Mouse (Mus musculus) activated CD4-positive, CD25-positive, alpha-beta regulatory T cell, adult 4 months (primary cell): ENCODE results near the gene Zfp692. TPM values are rescaled to one million over a fixed set of nuclear protein-coding genes. Genes with fewer than 3 reads are reported as not detected.
A peak's percentile ranks its signal among the peaks of the same experiment; 100 is the strongest.
"Not testable (repeated sequence)": the region's sequence is repeated elsewhere in the genome, so short reads cannot be mapped to it uniquely, and the experiment has no call there.

Experiments used
- ATAC-seq: one replicate; pipeline ENCODE4 v1.8.0; 2017
- polyA plus RNA-seq, 2 experiments: library from polyadenylated mRNA; unstranded; fragments of 100-300 nt; shearing (Covaris generic); gene quantifications; one replicate each; pipeline ENCODE4 v1.2.1; 2017

The Zfp692 gene
- 10 to 100 TPM in 1 of 2 experiments, 1 to 10 TPM in 1; 6.5 to 10.3 TPM for polyA plus RNA-seq

DNA sequence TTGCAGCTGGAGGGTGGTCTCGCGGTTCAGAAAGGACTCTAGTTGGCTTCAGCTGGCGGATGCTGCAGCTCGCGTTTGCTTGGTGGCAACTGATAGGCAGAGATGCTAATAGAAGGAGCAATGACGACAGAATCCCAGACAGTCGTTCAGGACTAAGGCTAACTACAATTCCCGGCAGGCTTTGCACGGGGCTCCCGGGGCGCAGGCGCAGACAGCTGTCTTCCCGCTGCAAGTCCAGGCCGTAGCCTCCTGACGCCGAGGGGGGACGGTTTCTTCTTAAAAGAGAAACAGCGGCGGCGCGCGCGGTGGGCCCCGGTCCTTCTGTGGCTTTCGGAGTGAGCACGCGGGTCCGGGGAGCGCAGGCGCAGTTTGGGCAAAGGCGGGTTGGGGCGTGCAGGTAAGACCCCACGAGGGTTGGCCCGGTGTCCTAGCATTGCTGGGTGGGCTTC lies at the start of gene Zfp692:
Gene Zfp692 (plus strand): TSS at position 210 of the 449 bp plus-strand sequence.
- peak; percentile 69 for ATAC-seq

DNA sequence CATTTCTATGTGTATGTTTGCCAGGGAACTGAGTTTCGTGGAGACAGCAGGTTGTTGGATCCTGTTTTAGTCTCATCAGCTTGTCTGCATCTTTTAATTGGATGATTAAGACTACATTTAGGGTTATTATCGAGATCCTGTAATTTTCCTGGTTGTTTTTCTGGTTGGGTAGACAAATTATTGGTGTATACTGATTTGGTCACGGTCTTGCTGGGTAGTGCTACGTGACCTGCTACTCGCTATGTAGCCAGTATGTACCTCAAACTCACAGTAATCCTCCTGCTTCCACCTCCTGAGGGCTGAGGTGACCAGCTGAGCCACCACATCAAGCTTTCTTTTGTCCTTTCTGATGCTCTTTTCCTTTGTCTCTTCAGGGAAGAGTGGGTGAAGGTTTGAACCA lies 49.1 kb upstream of the Zfp692 start:
- no peak for ATAC-seq

DNA sequence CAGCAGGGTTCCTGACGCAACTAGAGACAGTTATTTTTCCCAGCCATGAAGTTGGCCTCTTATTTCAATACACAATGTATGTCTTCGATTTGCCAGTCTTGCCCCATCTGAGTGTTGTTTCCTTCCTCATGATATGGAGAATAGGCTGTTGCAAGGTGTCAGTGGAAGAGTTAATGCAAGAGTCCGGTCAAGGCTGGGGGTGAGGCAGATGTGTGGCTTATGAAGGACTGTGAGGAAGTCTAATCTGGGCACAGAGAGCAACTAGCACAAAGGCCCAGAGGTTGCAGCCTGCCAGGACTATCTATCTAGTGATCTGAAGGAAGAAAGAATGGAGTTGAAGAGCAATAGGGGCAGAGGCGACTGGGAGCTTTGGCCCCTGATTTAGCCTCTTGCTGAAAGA lies 46.7 kb upstream of the Zfp692 start:
- no peak for ATAC-seq

DNA sequence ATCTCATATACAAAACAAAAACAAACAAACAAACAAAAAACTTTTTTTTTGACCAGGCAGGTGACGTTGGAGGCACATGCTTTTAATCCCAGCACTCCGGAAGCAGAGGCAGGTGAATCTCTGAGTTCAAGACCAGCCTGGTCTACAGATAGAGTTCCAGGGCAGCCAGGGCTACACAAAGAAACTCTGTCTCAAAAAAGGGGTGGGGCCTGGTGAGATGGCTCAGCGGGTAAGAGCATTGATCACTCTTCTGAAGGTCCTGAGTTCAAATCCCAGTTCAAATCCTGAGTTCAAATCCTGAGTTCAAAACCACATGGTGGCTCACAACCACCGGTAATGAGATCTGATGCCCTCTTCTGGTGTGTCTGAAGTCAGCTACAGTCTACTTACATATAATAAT lies 45.0 kb upstream of the Zfp692 start:
- no peak for ATAC-seq

DNA sequence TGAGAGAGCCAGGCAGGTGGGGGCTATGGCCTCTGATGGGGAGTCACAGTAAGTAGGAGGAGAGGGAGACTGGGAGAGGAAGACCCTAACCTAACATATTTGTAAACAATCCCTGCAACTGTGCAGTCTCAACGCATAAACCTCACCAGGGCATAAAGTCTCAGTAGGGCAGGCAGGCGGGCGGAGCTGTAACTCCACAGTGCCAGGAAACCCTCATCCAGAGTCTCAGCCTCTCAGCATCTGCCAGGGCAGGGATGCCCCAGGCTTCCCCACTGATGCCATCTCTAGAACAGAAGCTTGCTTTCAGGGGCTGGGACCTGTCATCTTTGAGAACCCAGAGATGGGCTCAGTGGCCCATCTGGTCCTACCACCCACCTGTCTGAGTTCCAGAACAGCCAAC lies 44.5 kb upstream of the Zfp692 start:
- no peak for ATAC-seq

DNA sequence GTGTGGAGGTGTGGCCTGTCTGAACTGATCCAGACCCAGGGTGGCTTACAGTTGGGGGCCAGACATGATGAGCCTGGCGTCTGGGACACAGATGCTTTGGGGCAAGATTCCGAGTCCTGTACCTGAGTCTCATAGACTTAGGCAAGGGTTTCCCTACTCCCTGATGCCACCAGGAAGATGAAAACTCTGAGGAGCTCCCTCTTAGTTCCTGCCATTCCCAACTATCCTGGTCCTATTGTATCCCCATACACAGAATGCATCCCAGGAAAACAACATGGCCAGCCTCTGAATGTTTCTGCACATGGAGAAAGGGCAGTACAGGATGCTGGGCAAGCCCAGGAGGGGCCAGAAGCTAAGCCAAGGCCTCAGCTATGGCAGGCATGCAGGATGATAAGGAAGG lies 43.4 kb upstream of the Zfp692 start:
- no peak for ATAC-seq

DNA sequence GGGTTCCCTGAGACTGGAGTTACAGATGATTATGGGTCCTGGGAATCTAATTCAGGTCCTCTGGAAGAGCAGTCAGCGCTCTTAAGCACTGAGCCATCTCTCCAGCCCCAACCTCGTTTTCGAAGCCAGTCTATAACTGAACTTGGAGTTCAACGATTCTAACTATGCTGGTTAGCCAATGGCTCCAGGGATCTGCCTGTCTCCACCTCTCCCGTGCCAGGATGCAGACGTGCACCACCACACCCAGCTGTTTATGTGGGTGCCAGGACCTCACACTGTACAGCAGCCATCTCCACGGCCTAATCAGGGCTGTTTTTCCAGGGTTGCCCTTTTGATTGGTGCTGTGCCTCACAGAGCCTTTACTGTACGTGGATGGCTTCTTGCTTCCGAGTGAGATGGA lies 42.3 kb upstream of the Zfp692 start:
- no peak for ATAC-seq

DNA sequence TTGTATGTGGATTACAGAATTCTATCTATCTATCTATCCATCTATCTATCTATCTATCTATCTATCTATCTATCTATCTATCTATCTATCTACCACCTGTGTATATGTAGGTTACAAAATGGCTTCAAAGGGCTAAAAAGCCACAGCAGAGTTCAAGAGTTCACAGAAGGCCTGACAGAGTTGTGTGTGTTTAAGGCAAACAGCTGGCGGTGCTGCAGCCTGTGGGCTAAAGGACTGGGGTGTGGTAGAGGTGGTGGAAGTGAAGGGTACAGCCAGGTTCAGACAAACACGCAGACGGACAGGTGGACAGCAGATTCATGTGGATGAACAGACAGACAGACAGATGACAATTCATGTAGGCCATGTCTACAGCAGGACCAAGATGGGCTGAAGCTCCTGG lies 38.6 kb upstream of the Zfp692 start:
- no peak for ATAC-seq

DNA sequence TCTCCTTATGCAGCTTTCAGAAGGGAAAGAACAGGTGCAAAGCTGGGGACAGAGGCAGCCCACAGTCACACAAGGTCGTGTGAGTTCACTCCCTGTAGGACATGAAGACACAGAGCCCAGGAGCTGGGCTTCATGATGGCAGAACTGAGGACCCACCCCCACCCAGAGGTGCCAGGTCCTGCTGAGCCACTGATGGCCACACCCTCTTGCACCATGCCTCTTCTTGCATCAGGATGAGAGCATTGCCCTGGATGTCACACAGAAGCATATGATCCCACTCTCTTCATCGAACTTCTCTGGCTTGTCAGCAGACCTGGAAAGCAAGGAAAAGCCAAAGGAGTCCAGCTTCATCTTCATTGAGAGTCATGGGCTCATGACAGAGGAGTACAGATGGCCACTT lies 32.3 kb upstream of the Zfp692 start, which contains the start of gene 4930438A08Rik:
Gene 4930438A08Rik (plus strand): TSS at position 228 of the 400 bp plus-strand sequence.
- ATAC-seq = no peak

DNA sequence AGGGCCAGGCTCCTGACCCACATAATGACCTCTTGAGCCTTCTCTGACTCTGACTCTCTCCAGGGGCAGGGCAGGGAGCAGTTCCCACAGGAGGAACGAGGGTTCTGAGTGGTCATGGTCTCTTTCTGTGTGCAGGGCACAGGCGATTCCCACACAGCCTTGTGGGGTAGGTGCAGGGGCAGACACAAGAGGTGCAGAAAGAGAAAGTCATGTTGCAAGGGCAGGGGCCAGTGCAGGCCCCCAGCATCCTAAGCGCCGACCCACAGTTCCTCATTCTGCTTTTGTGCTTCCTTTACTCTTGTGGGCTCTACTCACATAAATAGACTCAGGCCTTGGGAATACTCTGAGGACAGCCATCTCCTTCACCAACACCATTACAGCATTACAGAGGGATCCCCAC lies 31.1 kb upstream of the Zfp692 start:
- ATAC-seq = no peak

DNA sequence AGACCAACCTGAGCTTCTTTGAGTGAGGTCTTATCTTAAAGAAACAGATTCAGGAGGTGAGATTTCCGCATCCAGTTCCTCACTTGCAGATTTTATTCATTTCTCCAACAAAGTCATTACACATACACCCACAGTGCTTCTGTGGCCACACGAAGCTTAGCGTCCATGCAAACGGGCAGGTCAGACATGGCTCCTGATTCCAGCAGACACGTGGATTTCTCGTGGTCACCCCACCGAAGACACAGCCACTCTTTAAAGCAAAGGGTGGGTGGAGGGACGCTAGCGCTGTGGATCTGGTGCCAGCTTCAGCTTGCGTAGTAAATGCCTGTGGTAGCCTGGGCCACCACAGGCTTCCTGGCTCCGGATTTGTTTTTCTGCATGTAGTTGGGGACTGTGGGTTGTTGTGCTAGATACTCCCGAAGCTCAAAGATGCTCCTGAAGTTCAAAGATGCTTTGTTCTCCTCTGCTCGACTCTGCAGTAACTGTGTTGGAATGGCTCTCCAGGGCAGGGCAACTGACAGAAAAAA lies 24.8 kb upstream of the Zfp692 start:
- ATAC-seq = no peak

DNA sequence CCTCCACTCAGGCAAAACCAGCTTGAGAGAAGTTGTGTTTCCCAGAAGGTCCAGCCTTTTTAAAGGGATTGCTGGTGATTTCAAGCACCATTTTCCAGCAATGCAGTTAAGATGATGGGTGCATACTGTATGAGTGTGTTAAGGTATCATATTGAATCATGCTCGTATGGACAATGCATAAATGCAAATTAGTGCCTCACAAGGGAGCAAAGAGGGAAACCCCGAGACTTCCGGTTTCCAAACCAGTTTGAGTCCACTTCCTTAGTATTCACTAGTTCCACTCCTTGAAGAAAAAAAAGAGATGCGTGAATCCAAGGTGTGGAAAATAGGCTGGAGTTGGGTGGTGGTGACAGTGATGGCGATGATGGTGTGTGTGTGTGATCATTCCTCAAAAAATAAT lies 24.4 kb upstream of the Zfp692 start:
- ATAC-seq = no peak

DNA sequence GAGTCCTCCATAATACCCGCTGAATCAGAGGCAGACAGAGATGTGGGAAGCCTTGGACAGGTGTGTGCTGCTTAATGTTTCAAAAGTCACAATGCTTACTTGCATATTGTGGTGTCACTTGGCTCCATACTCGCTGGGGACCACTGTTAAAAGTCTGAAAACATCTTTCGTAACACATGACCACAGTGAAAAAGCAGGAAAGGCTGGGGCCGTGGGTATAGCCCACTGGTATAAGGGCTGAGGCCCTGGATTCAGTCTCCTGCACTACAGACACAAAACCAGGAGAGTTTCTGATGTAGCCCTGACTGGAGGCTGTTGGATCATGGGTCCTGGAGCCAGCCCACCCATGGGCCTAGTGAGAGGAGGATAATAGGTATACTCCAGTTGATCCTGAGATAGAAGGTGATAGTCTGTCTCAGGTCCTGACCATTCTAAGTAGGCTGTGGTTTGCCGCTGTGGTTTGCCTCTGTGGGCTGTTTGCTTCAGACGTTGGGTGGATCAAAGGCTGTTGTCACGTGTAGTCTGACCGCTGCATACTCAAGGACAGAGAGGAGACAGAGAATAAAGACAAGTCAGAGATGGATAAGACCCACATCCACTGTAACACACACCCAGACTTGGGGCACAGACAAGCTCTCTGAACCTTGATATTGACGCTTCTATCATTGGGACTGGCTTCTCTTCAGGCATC lies 16.7 kb upstream of the Zfp692 start:
- ATAC-seq = peak; percentile 83

DNA sequence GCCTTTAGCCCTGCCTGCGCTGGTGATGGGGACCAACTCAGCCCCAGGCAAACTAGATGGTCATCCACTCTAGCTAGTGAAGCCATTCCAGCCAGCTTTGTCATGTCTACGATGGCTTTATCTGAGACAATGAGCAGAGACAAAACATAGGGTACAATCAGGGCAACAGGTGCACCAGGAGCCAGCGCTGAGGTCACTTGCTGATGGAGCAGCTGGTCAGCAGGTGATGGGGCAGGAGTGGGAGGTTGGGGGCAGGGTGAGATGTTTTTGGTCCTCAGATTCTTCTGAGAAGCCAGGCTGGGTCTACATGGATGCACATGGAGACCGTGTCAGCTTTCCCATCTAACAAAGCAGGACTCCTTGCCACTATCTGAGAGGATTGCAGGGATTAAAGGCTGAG lies 16.1 kb upstream of the Zfp692 start:
- no peak for ATAC-seq

DNA sequence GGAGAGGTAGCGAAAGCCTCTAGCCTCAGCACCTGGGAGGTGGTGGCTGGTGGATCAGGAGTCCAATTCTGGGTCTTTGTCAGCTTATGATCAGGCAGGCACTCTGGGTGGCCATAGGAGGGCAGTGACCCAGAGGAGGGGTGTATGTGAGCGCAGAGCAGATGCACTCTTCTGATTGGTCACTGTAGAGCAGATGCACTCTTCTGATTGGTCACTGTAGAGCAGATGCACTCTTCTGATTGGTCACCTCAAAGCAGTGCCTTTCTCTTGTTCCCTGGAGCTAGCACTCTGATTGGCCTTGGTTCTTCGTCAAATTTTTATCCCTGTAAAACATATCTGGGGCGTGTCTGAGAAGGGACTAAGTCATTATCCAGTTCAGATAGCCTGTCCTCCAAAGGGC lies 14.1 kb upstream of the Zfp692 start:
- ATAC-seq = no peak

DNA sequence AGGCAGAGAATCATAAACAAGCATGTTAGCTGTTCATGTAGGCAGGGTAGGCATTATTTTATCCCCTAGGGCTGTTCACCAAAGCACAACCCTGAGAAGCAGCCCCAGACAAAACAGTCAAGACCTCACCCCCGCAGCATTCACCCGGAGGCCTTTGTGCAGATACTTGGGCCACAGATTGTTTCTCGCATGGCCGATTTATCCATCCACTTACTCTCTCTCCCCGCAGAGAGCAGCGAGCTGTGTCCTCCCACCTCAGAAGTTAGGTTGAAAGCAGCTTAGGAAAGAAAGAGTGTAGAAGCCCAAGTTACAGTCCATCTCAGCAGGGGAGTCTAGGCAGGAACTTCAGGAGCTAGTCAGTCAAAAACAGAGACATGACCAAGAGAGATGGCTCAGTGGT lies 9.5 kb upstream of the Zfp692 start:
- ATAC-seq = no peak

DNA sequence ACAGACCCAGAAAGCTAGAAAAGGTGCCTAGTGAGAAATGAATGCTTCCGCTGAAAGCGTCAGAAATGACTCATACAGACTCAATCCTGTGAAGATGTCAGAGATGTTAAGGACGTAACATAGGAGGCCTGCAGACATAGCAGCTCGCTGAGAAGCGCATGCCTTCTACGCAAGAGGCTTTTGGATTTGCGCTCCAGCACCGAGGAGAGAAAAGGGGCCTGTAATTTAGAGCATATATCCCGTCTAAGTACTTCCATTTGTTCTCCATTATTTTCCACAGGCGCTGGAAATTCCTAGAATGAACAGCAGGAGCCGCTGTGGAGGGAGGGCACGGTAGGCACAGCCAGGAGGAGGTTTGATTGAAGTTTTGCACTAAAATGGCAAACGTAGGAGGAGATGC lies 5.8 kb upstream of the Zfp692 start:
- peak; percentile 71 for ATAC-seq

DNA sequence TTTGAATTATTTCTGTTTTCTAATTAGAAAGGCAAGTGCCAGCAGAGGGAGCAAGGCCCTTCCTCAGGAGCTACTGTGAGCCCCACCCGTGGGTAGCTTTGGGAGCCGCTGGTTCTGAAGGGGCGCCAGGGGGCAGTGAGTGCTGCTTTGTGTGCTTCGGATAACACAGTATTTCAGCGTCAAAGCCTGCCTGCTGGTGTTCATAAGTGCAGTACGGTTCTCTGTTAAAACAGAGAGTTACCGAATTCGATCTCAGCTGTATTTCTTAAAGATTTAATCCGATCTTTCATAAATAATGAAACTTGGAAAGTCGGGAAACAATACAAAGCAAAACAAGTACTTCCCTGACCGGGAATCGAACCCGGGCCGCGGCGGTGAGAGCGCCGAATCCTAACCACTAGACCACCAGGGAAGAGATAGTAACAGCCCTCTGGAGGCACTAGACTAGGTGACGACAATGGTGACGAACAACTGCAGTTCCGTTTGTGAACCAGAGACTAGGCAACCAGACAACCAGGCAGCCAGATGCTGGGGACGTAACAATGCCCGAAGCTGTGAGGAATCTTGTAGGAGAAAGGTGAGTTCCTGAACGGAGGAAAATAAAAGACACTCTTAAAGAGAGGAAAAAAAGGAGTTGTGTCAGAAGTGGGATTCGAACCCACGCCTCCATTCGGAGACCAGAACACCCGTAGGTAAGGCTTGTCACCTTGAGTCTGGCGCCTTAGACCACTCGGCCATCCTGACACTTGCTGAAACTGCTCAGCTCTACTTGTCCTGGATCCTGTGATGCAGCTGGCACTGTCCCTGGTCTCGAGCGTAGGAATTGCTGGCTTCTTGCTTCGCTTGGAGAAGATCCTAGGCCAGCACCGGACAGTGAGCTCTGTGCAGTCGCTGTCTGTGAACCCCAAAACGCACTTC lies 4.8 kb upstream of the Zfp692 start:
- ATAC-seq = peak; percentile 71

DNA sequence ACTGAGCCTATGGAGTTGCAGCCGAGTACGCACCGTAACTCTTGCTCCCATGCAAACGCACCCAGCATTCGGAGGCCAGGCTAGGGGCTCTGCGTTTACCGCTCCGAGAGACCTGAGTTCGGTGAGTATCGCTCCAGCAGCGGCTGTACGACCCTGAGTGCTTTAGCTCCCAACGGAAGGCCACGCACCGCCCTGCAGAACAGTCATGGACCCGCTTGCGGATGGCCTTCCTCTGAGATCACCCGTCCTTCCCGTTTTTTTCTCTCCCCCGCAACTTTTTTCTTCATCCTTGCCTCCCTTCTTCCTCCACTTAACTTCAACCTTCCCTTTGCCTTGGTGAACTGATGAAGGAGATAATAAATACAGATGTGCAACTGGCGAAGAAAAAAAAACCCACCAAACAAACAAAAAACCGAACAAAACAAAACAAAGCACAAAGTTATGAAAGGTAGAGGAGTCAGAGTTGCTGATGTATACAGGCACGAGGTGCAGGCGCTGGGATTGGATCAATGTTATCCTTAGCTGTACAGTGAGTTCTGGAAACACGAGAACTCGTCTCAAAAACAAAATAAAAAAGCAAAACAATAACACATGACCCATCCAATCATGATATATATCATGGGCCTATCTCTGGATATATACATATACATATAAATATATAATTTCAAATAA lies 4.0 kb upstream of the Zfp692 start:
- no peak for ATAC-seq

DNA sequence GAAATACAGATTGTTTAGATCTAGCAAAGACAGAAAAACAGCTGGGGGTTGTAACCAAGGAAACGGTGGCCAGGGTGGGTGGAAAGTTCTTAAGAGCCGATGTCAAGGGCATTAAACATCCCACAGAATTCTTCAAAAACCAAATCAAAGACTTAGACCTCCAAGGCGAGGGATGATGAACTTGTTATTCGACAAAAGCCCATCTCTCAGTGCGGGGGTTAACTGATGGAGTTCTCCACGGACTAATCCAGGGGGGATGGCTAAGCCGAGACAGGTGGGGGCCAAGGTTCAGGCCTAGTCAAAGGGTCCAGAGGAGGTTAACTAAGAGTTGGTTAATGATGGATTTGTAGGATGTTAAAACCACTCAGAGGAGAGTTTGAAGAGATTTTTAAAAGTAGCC lies 3.3 kb upstream of the Zfp692 start:
- no peak for ATAC-seq

DNA sequence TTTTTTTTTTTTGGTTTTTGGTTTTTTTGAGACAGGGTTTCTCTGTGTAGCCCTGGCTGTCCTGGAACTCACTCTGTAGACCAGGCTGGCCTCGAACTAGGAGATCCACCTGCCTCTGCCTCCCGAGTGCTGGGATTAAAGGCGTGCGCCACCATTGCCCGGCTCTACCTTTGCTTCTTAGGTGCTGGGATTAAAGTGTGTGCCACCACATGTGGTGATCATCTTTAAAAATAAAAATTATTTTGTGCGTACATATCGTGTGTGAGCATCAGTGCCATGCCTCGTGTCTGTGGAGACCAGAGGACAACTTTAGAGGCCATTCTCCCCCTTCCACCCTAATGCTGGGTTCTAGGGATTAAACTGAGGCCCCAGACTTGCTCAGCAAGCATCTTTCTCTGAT lies 1.6 kb upstream of the Zfp692 start:
- ATAC-seq = not testable (repeated sequence)

DNA sequence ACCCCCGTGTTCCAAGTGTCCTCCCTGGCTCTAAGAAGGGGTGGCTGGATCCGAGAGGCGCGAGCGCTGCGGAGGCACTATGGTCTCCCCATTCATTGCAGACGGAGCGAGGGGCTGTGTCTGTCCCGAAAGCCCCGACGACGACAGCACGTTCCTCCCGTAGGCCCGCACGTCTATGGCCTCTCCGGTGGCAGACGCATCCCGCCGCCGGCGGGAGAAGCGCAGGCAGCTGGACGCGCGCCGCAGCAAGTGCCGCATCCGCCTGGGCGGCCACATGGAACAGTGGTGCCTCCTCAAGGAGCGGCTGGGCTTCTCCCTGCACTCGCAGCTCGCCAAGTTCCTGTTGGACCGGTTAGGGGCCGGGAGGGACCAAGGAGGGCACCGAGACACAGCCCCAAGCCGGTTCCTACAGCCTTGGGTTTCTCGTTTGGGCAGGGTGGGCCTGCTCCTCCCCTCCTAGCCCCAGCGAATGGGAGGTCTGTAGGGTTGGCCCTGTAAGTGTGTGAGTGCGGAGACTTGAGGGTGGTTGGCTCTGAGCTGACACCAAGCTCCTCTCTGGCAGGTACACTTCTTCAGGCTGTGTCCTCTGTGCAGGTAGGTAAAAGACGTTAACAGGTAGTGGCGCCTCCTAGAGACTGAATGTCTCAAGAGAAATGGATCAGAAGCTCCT lies 677 bp downstream of the Zfp692 start:
- ATAC-seq = peak; percentile 37
